Mouse (Mus musculus) embryonic fibroblast, embryonic 13.5 days (primary cell): ENCODE measurements around the gene Map2k3.

Experiments used
- CTCF ChIP-seq: IDR thresholded peaks from 2 replicates; pipeline ENCODE4 v1.5.1; 2011; ENCODE audit warnings: mild to moderate bottlenecking, control low read depth, low read length, moderate library complexity, borderline replicate concordance; ENCODE audit not compliant: insufficient read depth
- POLR2A ChIP-seq: IDR thresholded peaks from 2 replicates; pipeline ENCODE4 v1.6.1; 2011; ENCODE audit warnings: low read depth, mild to moderate bottlenecking, control low read depth, low read length, moderate library complexity

DNA sequence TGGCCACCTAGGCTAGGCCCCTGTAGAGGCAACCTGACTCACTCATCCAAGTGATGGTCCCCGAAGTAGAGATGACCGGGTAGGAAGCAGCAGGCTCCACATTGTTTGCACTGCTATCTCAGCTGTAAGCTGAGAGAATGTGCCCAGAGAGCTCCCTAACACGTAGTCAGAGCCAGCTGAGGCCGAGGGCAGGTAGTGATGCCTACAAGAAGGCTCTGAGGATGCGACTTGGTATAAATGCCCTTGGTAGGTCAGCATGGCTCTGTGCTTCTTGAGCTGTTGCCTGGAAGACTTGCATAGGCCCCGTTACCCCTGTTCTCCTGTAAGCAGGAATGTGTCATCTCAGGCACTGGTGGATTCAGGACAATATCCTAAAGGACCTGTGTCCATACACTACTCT lies 21.2 kb downstream of the Map2k3 start:
- no peak for TF ChIP-seq CTCF
- TF ChIP-seq POLR2A: no peak
